Mouse (Mus musculus): Measurements from ENCODE around the gene Rragd. TPM values are rescaled to one million over a fixed set of nuclear protein-coding genes. Genes with fewer than 3 reads are reported as not detected.

Gene Rragd
- polyA plus RNA-seq (2015; fragmentation: Nextera tagmentation; extraction: Ambion mirVana) = 16.0 and 22.0 TPM in 2 replicates

GRCm38 (mm10) chr4:32982716-32983175 lies at the start of gene Rragd:
Gene Rragd (plus strand): TSS chr4:32983037.
- Histone ChIP-seq H3K36me3 (ENCODE audit: insufficient read depth, low read length) (no peaks in the 10 kb centered on the region), H3K9me3 (ENCODE audit: low read length) (no peaks in the 10 kb centered on the region), H3K4me1 (ENCODE audit: insufficient read depth, low read length) (peaks cover 13% of the 10 kb centered on the region), H3K27ac (ENCODE audit: low read length) (peak within 1 kb of the TSS; percentile 74), H3K9ac (replicated peaks; ENCODE audit: low read length) (peak within 1 kb of the TSS; percentile 81), H3K4me3 (ENCODE audit: low read length) (peak within 1 kb of the TSS; percentile 83), H3K27me3 (ENCODE audit: insufficient read depth, low read length) (0 out of 2 replicates have a peak, but pooled peaks cover 4% of the 10 kb centered on the region), H3K4me2 (replicated peaks; ENCODE audit: low read depth, low read length) (peak within 1 kb of the TSS; percentile 100)
- under 1% methylated on average over 16 of the region's 18 CpGs for WGBS
- peak; percentile 69 for ATAC-seq (ENCODE audit: low FRiP score, low TSS enrichment)

- no peaks in the 10 kb centered on the region for H3K9me3 ChIP-seq (ENCODE audit: low read length)
- WGBS = 18% methylated on average over 9 of the region's 9 CpGs
- no peaks in the 10 kb centered on the region for H3K27me3 ChIP-seq (ENCODE audit: insufficient read depth, low read length)
- no peaks in the 10 kb centered on the region for H3K36me3 ChIP-seq (ENCODE audit: insufficient read depth, low read length)
- peak overlapping the region; percentile 45 for H3K27ac ChIP-seq (ENCODE audit: low read length)
- peak overlapping the region; percentile 15; the same call in 1 of the 2 replicates for H3K4me2 ChIP-seq (replicated peaks; ENCODE audit: low read depth, low read length)
- no peak overlapping the region for H3K4me3 ChIP-seq (ENCODE audit: low read length)
- H3K9ac ChIP-seq (replicated peaks; ENCODE audit: low read length) = peak overlapping the region; percentile 11; the same call in 1 of the 2 replicates
- H3K4me1 ChIP-seq (ENCODE audit: insufficient read depth, low read length) = peaks cover 16% of the 10 kb centered on the region
- ATAC-seq (ENCODE audit: low FRiP score, low TSS enrichment) = peak; percentile 75
Measured at GRCm38 (mm10) chr4:32936762-32937341, 46.0 kb upstream of the Rragd start.

- Histone ChIP-seq H3K4me2 (replicated peaks; ENCODE audit: low read depth, low read length) (no peak overlapping the region), H3K27ac (ENCODE audit: low read length) (no peak overlapping the region), H3K4me1 (ENCODE audit: insufficient read depth, low read length) (peaks cover 10% of the 10 kb centered on the region), H3K27me3 (ENCODE audit: insufficient read depth, low read length) (no peaks in the 10 kb centered on the region), H3K4me3 (ENCODE audit: low read length) (no peak overlapping the region), H3K9me3 (ENCODE audit: low read length) (no peaks in the 10 kb centered on the region), H3K36me3 (ENCODE audit: insufficient read depth, low read length) (no peaks in the 10 kb centered on the region), H3K9ac (replicated peaks; ENCODE audit: low read length) (0 out of 2 replicates have a peak overlapping the region, but pooled peaks have one; percentile 16)
- WGBS = 40% methylated on average over 4 of the region's 4 CpGs
- no peak for ATAC-seq (ENCODE audit: low FRiP score, low TSS enrichment)
Measured at GRCm38 (mm10) chr4:32939521-32939920, 43.3 kb upstream of the Rragd start.

GRCm38 (mm10) chr4:32939964-32940363 lies 42.9 kb upstream of the Rragd start:
- Histone ChIP-seq H3K9ac (replicated peaks; ENCODE audit: low read length) (no peak overlapping the region), H3K4me2 (replicated peaks; ENCODE audit: low read depth, low read length) (no peak overlapping the region), H3K27ac (ENCODE audit: low read length) (no peak overlapping the region), H3K4me1 (ENCODE audit: insufficient read depth, low read length) (peaks cover 10% of the 10 kb centered on the region), H3K4me3 (ENCODE audit: low read length) (no peak overlapping the region), H3K27me3 (ENCODE audit: insufficient read depth, low read length) (no peaks in the 10 kb centered on the region), H3K9me3 (ENCODE audit: low read length) (no peaks in the 10 kb centered on the region), H3K36me3 (ENCODE audit: insufficient read depth, low read length) (no peaks in the 10 kb centered on the region)
- WGBS = 68% methylated on average over 5 of the region's 5 CpGs
- ATAC-seq (ENCODE audit: low FRiP score, low TSS enrichment) = no peak

GRCm38 (mm10) chr4:32940984-32941383 lies 41.9 kb upstream of the Rragd start:
- Histone ChIP-seq H3K36me3 (ENCODE audit: insufficient read depth, low read length) (no peaks in the 10 kb centered on the region), H3K27ac (ENCODE audit: low read length) (no peak overlapping the region), H3K4me3 (ENCODE audit: low read length) (no peak overlapping the region), H3K27me3 (ENCODE audit: insufficient read depth, low read length) (no peaks in the 10 kb centered on the region), H3K4me1 (ENCODE audit: insufficient read depth, low read length) (peaks cover 10% of the 10 kb centered on the region), H3K9me3 (ENCODE audit: low read length) (no peaks in the 10 kb centered on the region), H3K4me2 (replicated peaks; ENCODE audit: low read depth, low read length) (no peak overlapping the region), H3K9ac (replicated peaks; ENCODE audit: low read length) (no peak overlapping the region)
- 72% methylated on average over 4 of the region's 4 CpGs for WGBS
- no peak for ATAC-seq (ENCODE audit: low FRiP score, low TSS enrichment)

GRCm38 (mm10) chr4:32947631-32948030 lies 35.2 kb upstream of the Rragd start:
- Histone ChIP-seq H3K27ac (ENCODE audit: low read length) (no peak overlapping the region), H3K9me3 (ENCODE audit: low read length) (no peaks in the 10 kb centered on the region), H3K4me1 (ENCODE audit: insufficient read depth, low read length) (peaks cover 18% of the 10 kb centered on the region; the same call in 1 of the 2 replicates), H3K4me2 (replicated peaks; ENCODE audit: low read depth, low read length) (no peak overlapping the region), H3K27me3 (ENCODE audit: insufficient read depth, low read length) (no peaks in the 10 kb centered on the region), H3K9ac (replicated peaks; ENCODE audit: low read length) (no peak overlapping the region), H3K4me3 (ENCODE audit: low read length) (no peak overlapping the region), H3K36me3 (ENCODE audit: insufficient read depth, low read length) (no peaks in the 10 kb centered on the region)
- ATAC-seq (ENCODE audit: low FRiP score, low TSS enrichment) = no peak
- WGBS = 21% methylated on average over 4 of the region's 4 CpGs

GRCm38 (mm10) chr4:32948696-32949095 lies 34.1 kb upstream of the Rragd start:
- Histone ChIP-seq H3K9ac (replicated peaks; ENCODE audit: low read length) (no peak overlapping the region), H3K36me3 (ENCODE audit: insufficient read depth, low read length) (no peaks in the 10 kb centered on the region), H3K4me1 (ENCODE audit: insufficient read depth, low read length) (peaks cover 20% of the 10 kb centered on the region; the same call in 1 of the 2 replicates), H3K27ac (ENCODE audit: low read length) (no peak overlapping the region), H3K4me2 (replicated peaks; ENCODE audit: low read depth, low read length) (no peak overlapping the region), H3K27me3 (ENCODE audit: insufficient read depth, low read length) (no peaks in the 10 kb centered on the region), H3K9me3 (ENCODE audit: low read length) (no peaks in the 10 kb centered on the region), H3K4me3 (ENCODE audit: low read length) (no peak overlapping the region)
- WGBS = 45% methylated on average over 10 of the region's 10 CpGs
- ATAC-seq (ENCODE audit: low FRiP score, low TSS enrichment) = no peak

GRCm38 (mm10) chr4:32950356-32951034 lies 32.3 kb upstream of the Rragd start, which contains the start of gene Ankrd6:
Gene Ankrd6 (minus strand): TSS chr4:32950841.
- Histone ChIP-seq H3K27me3 (ENCODE audit: insufficient read depth, low read length) (no peaks in the 10 kb centered on the region), H3K9me3 (ENCODE audit: low read length) (no peaks in the 10 kb centered on the region), H3K9ac (replicated peaks; ENCODE audit: low read length) (peak within 1 kb of the TSS; percentile 79), H3K27ac (ENCODE audit: low read length) (no peak within 1 kb of the TSS), H3K4me2 (replicated peaks; ENCODE audit: low read depth, low read length) (peak within 1 kb of the TSS; percentile 82), H3K4me3 (ENCODE audit: low read length) (peak within 1 kb of the TSS; percentile 79), H3K4me1 (ENCODE audit: insufficient read depth, low read length) (peaks cover 20% of the 10 kb centered on the region; the same call in 1 of the 2 replicates), H3K36me3 (ENCODE audit: insufficient read depth, low read length) (no peaks in the 10 kb centered on the region)
- under 1% methylated on average over 62 of the region's 66 CpGs for WGBS
- peak; percentile 94 for ATAC-seq (ENCODE audit: low FRiP score, low TSS enrichment)

GRCm38 (mm10) chr4:32951035-32951940 lies 31.5 kb upstream of the Rragd start:
- H3K27me3 ChIP-seq (ENCODE audit: insufficient read depth, low read length) = no peaks in the 10 kb centered on the region
- H3K9me3 ChIP-seq (ENCODE audit: low read length) = no peaks in the 10 kb centered on the region
- peak overlapping the region; percentile 79 for H3K9ac ChIP-seq (replicated peaks; ENCODE audit: low read length)
- peak overlapping the region; percentile 79 for H3K4me3 ChIP-seq (ENCODE audit: low read length)
- peak overlapping the region; percentile 82 for H3K4me2 ChIP-seq (replicated peaks; ENCODE audit: low read depth, low read length)
- WGBS = 2% methylated on average over 34 of the region's 34 CpGs
- H3K36me3 ChIP-seq (ENCODE audit: insufficient read depth, low read length) = no peaks in the 10 kb centered on the region
- H3K4me1 ChIP-seq (ENCODE audit: insufficient read depth, low read length) = peaks cover 20% of the 10 kb centered on the region; the same call in 1 of the 2 replicates
- no peak overlapping the region for H3K27ac ChIP-seq (ENCODE audit: low read length)
- ATAC-seq (ENCODE audit: low FRiP score, low TSS enrichment) = peak; percentile 55
